Mouse (Mus musculus): Measurements from ENCODE around the gene Spin1.

- TF ChIP-seq CTCF (IDR thresholded peaks at IDR 0.05; ENCODE audit: insufficient read depth, low read length), result no peak
- no peak for TF ChIP-seq POLR2A (IDR thresholded peaks at IDR 0.05; ENCODE audit: borderline replicate concordance, extremely low read depth, low read depth, low read length)
Measured at GRCm38 (mm10) chr13:51071763-51072276, 28.9 kb upstream of the Spin1 start.

Measured in lung, adult 2 months (tissue).